Mouse (Mus musculus): Measurements from ENCODE around the gene Ncoa3.

- TF ChIP-seq CTCF (IDR thresholded peaks at IDR 0.05; ENCODE audit: low read depth) = no peak
- TF ChIP-seq EP300 (IDR thresholded peaks at IDR 0.05; ENCODE audit: low read depth) = no peak
These were observed 17.0 kb downstream of the Ncoa3 start for GRCm38 (mm10) chr2:166009393-166009947.
